Mouse (Mus musculus) gastrocnemius, adult 2 months (tissue): ENCODE measurements around the gene Sox18. TPM values are rescaled to one million over a fixed set of nuclear protein-coding genes. Genes with fewer than 3 reads are reported as not detected.

Experiments
- DNase-seq: peaks from one replicate; pipeline ENCODE4 v3.0.0; 2022
- H3K27ac ChIP-seq: fragments of 200-600 bp; 2 replicates; pipeline ENCODE4 v1.8.1; 2022; ENCODE audit warnings: mild to moderate bottlenecking
- H3K4me3 ChIP-seq: fragments of 200-600 bp; 2 replicates; pipeline ENCODE4 v1.8.1; 2022; ENCODE audit warnings: mild to moderate bottlenecking, moderate library complexity
- CTCF ChIP-seq: fragments of 200-600 bp; IDR thresholded peaks from 2 replicates; pipeline ENCODE4 v1.8.1; 2022; ENCODE audit warnings: antibody characterized with exemption, mild to moderate bottlenecking, moderate library complexity
- intact Hi-C: fragments of 180-260 bp; cut with DNase I; formaldehyde crosslinking; loops from one replicate; pipeline ENCODE4 v1.15.1; 2025
- total RNA-seq, 2 experiments: library from RNA; stranded (reverse); gene quantifications; 2 replicates each; pipeline ENCODE4 v1.2.3; 2021

The Sox18 gene
- total RNA-seq, 2 experiments from 2014 or later = 10.4 to 15.3 TPM

- Histone ChIP-seq H3K27ac (peak within 1 kb of the TSS; percentile 82), H3K4me3 (peak within 1 kb of the TSS; percentile 79)
- no peak for TF ChIP-seq CTCF
- DNase-seq = peak; percentile 90
- intact Hi-C loops = no loop called here
Measured at GRCm38 (mm10) chr2:181693339-181694280, 22.2 kb upstream of the Sox18 start, which contains the start of gene Rgs19. Gene Rgs19 (minus strand): TSS chr2:181693977.

DNA sequence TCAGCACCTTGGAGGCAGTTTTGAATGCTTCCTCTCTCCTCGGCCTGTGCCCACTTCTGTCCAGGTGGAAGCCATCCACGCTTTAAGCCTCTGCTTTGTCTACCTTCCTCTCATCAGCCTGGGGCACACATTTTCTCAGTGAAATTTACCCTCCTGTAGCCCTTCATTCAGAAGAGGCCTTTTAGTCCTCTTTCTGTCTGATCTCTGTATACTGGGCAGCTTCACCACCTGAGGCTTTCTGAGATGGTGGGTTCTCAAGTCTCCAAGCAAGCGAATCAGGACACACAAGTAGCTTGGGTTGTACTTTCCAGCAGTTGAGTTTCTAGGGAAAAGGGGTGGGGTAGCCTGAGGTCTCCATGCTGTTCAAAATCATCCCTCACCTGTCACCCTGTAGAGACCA, 20.9 kb upstream of the Sox18 start:
- no peak for DNase-seq
- intact Hi-C loops = no loop called here
- TF ChIP-seq CTCF = no peak
- Histone ChIP-seq H3K4me3 (no peak overlapping the region; the same call in 1 of the 2 replicates), H3K27ac (no peak overlapping the region)

- no peak for DNase-seq
- Histone ChIP-seq H3K4me3 (peak overlapping the region; percentile 19), H3K27ac (no peak overlapping the region)
- intact Hi-C loops = no loop called here
- TF ChIP-seq CTCF = no peak
Measured at GRCm38 (mm10) chr2:181691571-181691970, 20.1 kb upstream of the Sox18 start.

GRCm38 (mm10) chr2:181691083-181691482, 19.6 kb upstream of the Sox18 start:
- Histone ChIP-seq H3K27ac (no peak overlapping the region), H3K4me3 (no peak overlapping the region)
- TF ChIP-seq CTCF = no peak
- no peak for DNase-seq
- intact Hi-C loops = no loop called here

- H3K27ac ChIP-seq = no peak overlapping the region
- no peak for DNase-seq
- no peak overlapping the region for H3K4me3 ChIP-seq
- intact Hi-C loops = loop anchor here (10.0 kb wide), 1 partner anchor 175 kb away; the partner anchor contains the start of gene Polr3k
- TF ChIP-seq CTCF = no peak
Measured at GRCm38 (mm10) chr2:181689466-181690160, 18.2 kb upstream of the Sox18 start.

DNA sequence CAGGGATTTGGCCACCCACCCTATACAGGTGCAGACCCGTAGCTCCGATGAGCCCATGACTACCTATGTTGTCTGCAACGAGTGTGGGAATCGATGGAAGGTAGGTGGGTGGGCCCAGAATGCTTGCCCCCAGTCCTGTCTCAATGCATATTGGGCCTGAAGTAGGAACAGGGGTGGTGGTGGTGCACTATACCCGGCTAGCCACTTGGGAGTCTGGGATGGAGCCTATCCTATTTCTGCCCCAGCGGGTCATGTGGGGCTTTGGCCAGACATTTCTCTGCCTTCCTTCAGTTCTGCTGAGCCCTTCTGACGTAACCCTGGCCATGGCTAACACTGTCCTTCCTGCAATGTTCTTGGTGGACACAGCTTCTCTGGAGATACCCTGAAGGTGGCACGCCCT, 16.1 kb upstream of the Sox18 start:
- Histone ChIP-seq H3K4me3 (no peak overlapping the region), H3K27ac (no peak overlapping the region)
- no peak for TF ChIP-seq CTCF
- intact Hi-C loops = loop anchor here (10.0 kb wide), 1 partner anchor 177 kb away; the partner anchor contains the start of gene Polr3k
- DNase-seq = no peak

GRCm38 (mm10) chr2:181685686-181686085, 14.2 kb upstream of the Sox18 start:
- intact Hi-C loops = loop anchor here (10.0 kb wide), 1 partner anchor 179 kb away; the partner anchor contains the start of gene Polr3k
- TF ChIP-seq CTCF = no peak
- no peak overlapping the region for H3K4me3 ChIP-seq

GRCm38 (mm10) chr2:181684713-181685112, 13.3 kb upstream of the Sox18 start:
- TF ChIP-seq CTCF = no peak
- no peak for DNase-seq
- H3K27ac ChIP-seq = no peak overlapping the region
- H3K4me3 ChIP-seq = no peak overlapping the region
- intact Hi-C loops = loop anchor here (10.0 kb wide), 1 partner anchor 180 kb away; the partner anchor contains the start of gene Polr3k

More at GRCm38 (mm10) chr2:181685686-181686085, 14.2 kb upstream of the Sox18 start:
- no peak for DNase-seq
- H3K27ac ChIP-seq = no peak overlapping the region

- intact Hi-C loops = loop anchor here (10.0 kb wide), 1 partner anchor 181 kb away; the partner anchor contains the start of gene Polr3k
- no peak overlapping the region for H3K27ac ChIP-seq
- no peak for TF ChIP-seq CTCF
- H3K4me3 ChIP-seq = no peak overlapping the region
- DNase-seq = no peak
Measured at GRCm38 (mm10) chr2:181683381-181683780, 11.9 kb upstream of the Sox18 start.

DNA sequence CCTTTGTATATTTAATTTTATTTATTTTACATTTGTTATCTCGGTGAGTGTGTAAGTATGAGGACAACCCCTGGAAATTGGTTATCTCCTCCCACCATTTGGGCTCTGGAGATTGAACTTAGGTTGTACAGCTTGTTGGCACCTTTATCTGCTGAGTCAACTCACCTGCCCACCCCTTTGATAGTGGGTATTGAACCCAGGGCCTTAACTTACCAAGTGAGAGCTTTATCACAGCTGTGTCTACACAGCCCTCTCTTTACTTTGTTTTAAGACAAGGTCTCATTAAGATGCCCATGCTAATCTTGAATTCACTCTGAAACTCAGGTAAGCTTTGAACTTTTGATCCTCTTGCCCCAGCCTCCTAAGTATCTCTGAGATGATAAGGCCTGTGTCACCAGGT, 10.5 kb upstream of the Sox18 start:
- no peak for DNase-seq
- no peak for TF ChIP-seq CTCF
- H3K27ac ChIP-seq = no peak overlapping the region
- intact Hi-C loops = loop anchor here (10.0 kb wide), 1 partner anchor 183 kb away; the partner anchor contains the start of gene Polr3k
- no peak overlapping the region for H3K4me3 ChIP-seq

DNA sequence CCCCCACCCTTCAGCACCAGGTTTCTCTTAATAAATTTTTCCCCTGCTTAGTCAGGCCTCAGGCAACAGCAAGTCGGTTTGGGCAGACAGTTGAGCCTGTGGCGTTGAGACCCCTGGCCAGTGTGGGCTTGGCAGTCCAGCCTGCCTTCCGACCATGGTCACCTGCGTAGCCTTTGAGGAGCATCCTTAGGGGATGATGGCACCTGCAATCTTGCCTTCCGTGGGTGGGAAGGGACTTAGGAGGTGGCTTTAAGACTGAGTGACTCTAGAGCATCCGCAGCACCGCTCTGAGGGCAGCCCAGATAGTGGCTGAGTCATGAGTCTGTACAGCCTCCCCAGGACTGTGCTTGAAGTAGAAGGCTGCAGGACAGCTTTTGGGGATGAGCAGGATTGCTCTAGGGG, 9.3 kb upstream of the Sox18 start:
- TF ChIP-seq CTCF = no peak
- no peak for DNase-seq
- Histone ChIP-seq H3K4me3 (peak overlapping the region; percentile 86), H3K27ac (peak overlapping the region; percentile 92)
- intact Hi-C loops = loop anchor here (10.0 kb wide), 1 partner anchor 184 kb away; the partner anchor contains the start of gene Polr3k

- peak; percentile 85 for DNase-seq
- intact Hi-C loops = loop anchor here (10.0 kb wide), 1 partner anchor 185 kb away; the partner anchor contains the start of gene Polr3k
- H3K4me3 ChIP-seq = peak within 1 kb of the TSS; percentile 86
- peak; percentile 45 for TF ChIP-seq CTCF
- H3K27ac ChIP-seq = peak within 1 kb of the TSS; percentile 92
Measured at GRCm38 (mm10) chr2:181679951-181680715, 8.7 kb upstream of the Sox18 start, which contains the start of gene Tcea2. Gene Tcea2 (plus strand): TSS chr2:181680310.
